Mouse (Mus musculus): ENCODE data around the gene Arid3a. TPM values are rescaled to one million over a fixed set of nuclear protein-coding genes. Genes with fewer than 3 reads are reported as not detected.

Arid3a gene
- polyA plus RNA-seq, 1 experiment = 4.7 TPM

DNA sequence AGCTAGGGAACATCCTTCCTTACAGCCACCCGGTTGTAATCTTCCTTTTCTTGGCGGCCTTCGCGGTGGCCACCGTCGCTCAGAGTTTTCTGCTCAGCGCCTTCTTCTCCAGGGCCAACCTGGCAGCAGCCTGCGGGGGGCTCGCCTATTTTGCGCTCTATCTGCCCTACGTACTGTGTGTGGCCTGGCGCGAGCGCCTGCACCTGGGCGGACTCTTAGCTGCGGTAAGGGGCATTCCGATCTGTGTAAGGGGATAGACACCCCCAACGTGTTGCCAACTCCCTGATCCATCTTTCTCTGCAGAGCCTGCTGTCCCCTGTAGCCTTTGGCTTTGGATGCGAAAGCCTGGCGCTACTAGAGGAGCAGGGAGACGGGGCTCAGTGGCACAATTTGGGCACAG, 76.0 kb downstream of the Arid3a start:
- WGBS = 44% methylated on average over 21 of the region's 21 CpGs
- no peaks in the 10 kb centered on the region for H3K27me3 ChIP-seq (ENCODE audit: control insufficient read depth, insufficient read depth, low read length)
- H3K27ac ChIP-seq (ENCODE audit: insufficient read depth, low read length) = no peak overlapping the region

GRCm38 (mm10) chr10:80003374-80004232, 76.8 kb downstream of the Arid3a start:
- no peaks in the 10 kb centered on the region for H3K27me3 ChIP-seq (ENCODE audit: control insufficient read depth, insufficient read depth, low read length)
- WGBS = 66% methylated on average over 9 of the region's 9 CpGs
- DNase-seq = no peak
- H3K4me1 ChIP-seq (ENCODE audit: control insufficient read depth, insufficient read depth, low read length) = no peaks in the 10 kb centered on the region
- no peak overlapping the region for H3K27ac ChIP-seq (ENCODE audit: insufficient read depth, low read length)
- TF ChIP-seq POLR2A (IDR thresholded peaks at IDR 0.05; ENCODE audit: borderline replicate concordance, insufficient read depth, low read length) (no peak), CTCF (IDR thresholded peaks at IDR 0.05; ENCODE audit: borderline replicate concordance, insufficient read depth, low read depth, low read length) (no peak)
- no peak overlapping the region for H3K4me3 ChIP-seq (replicated peaks; ENCODE audit: insufficient read depth, low read depth, low read length)

More for the DNA sequence above, 76.0 kb downstream of the Arid3a start:
- no peak for DNase-seq
- TF ChIP-seq CTCF (IDR thresholded peaks at IDR 0.05; ENCODE audit: borderline replicate concordance, insufficient read depth, low read depth, low read length) = no peak
- TF ChIP-seq POLR2A (IDR thresholded peaks at IDR 0.05; ENCODE audit: borderline replicate concordance, insufficient read depth, low read length) = no peak
- Histone ChIP-seq H3K4me3 (replicated peaks; ENCODE audit: insufficient read depth, low read depth, low read length) (no peak overlapping the region), H3K4me1 (ENCODE audit: control insufficient read depth, insufficient read depth, low read length) (no peaks in the 10 kb centered on the region)

DNA sequence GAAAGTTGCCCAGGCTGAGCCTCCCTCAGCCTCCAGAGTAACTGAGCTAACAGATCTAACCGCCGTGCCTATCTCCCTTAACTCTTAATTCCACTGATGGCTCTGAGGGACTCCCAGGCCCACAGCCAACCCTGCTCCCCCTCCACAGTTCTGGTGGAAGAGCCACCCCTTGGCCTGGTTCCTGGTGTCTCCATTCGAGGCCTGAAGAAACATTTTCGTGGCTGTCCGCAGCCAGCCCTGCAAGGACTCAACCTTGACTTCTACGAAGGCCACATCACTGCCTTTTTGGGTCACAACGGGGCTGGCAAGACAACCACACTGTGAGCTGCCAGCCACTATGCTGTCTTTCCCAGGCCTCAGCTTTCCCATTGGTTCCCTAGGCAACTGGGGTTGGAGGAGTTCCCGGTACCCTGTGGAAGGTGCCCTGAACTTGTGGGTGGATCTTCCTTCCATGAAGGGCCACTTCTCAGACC, 77.4 kb downstream of the Arid3a start:
- WGBS = 36% methylated on average over 8 of the region's 8 CpGs
- Histone ChIP-seq H3K27ac (ENCODE audit: insufficient read depth, low read length) (no peak overlapping the region), H3K4me1 (ENCODE audit: control insufficient read depth, insufficient read depth, low read length) (no peaks in the 10 kb centered on the region), H3K4me3 (replicated peaks; ENCODE audit: insufficient read depth, low read depth, low read length) (no peak overlapping the region), H3K27me3 (ENCODE audit: control insufficient read depth, insufficient read depth, low read length) (no peaks in the 10 kb centered on the region)
- DNase-seq = no peak
- TF ChIP-seq POLR2A (IDR thresholded peaks at IDR 0.05; ENCODE audit: borderline replicate concordance, insufficient read depth, low read length) = no peak
- no peak for TF ChIP-seq CTCF (IDR thresholded peaks at IDR 0.05; ENCODE audit: borderline replicate concordance, insufficient read depth, low read depth, low read length)

Other genes with a start within 250 kb of the Arid3a start
- gene Cdc34, start 244.8 kb upstream of the Arid3a start, polyA plus RNA-seq (2012; rRNA removed) = 93.9 and 106 TPM in 2 replicates
- 2.3 and 2.8 TPM in 2 replicates for gene Gzmm, start 238.0 kb upstream of the Arid3a start, polyA plus RNA-seq (2012; rRNA removed)
- gene Bsg, start 222.6 kb upstream of the Arid3a start, polyA plus RNA-seq (2012; rRNA removed) = 1,261 and 1,264 TPM in 2 replicates
- gene Hcn2, start 210.4 kb upstream of the Arid3a start, polyA plus RNA-seq (2012; rRNA removed) = 227 and 270 TPM in 2 replicates
- gene Polrmt, start 180.5 kb upstream of the Arid3a start, polyA plus RNA-seq (2012; rRNA removed) = 74.7 and 80.4 TPM in 2 replicates
- gene Fgf22, start 172.0 kb upstream of the Arid3a start, polyA plus RNA-seq (2012; rRNA removed) = 10.6 and 11.1 TPM in 2 replicates
- gene Rnf126, start 160.1 kb upstream of the Arid3a start, polyA plus RNA-seq (2012; rRNA removed) = 126 and 127 TPM in 2 replicates
- 2.2 and 2.5 TPM in 2 replicates for gene Fstl3, start 149.8 kb upstream of the Arid3a start, polyA plus RNA-seq (2012; rRNA removed)
- gene Prss57, start 136.1 kb upstream of the Arid3a start, polyA plus RNA-seq (2012; rRNA removed) = 0.16 and 0.19 TPM in 2 replicates
- gene Palm, start 133.5 kb upstream of the Arid3a start, polyA plus RNA-seq (2012; rRNA removed) = 140 and 143 TPM in 2 replicates
- 0.29 and 0.41 TPM in 2 replicates for gene Misp, start 106.1 kb upstream of the Arid3a start, polyA plus RNA-seq (2012; rRNA removed)
- gene Ptbp1, start 72.6 kb upstream of the Arid3a start, polyA plus RNA-seq (2012; rRNA removed) = 64.2 and 68.6 TPM in 2 replicates
- 2.4 and 2.5 TPM in 2 replicates for gene Prtn3, start 52.6 kb upstream of the Arid3a start, polyA plus RNA-seq (2012; rRNA removed)
- 46.0 and 49.3 TPM in 2 replicates for gene Plppr3, start 52.4 kb upstream of the Arid3a start, polyA plus RNA-seq (2012; rRNA removed)
- gene Elane, start 40.8 kb upstream of the Arid3a start, polyA plus RNA-seq (2012; rRNA removed) = 0.15 TPM in 1 of 2 replicates, not detected in the other
- 0.29 and 0.41 TPM in 2 replicates for gene Cfd, start 36.2 kb upstream of the Arid3a start, polyA plus RNA-seq (2012; rRNA removed)
- gene Med16, start 18.1 kb upstream of the Arid3a start, polyA plus RNA-seq (2012; rRNA removed) = 46.5 and 47.4 TPM in 2 replicates
- gene Gm26602, start 16.2 kb upstream of the Arid3a start, polyA plus RNA-seq (2012; rRNA removed) = not detected in 2 replicates
- 12.1 and 12.8 TPM in 2 replicates for gene Kiss1r, start 10.1 kb upstream of the Arid3a start, polyA plus RNA-seq (2012; rRNA removed)
- gene R3hdm4, start 5.8 kb upstream of the Arid3a start, polyA plus RNA-seq (2012; rRNA removed) = 156 and 162 TPM in 2 replicates
- 56.2 and 57.4 TPM in 2 replicates for gene Wdr18, start 33.1 kb downstream of the Arid3a start, polyA plus RNA-seq (2012; rRNA removed)
- gene Grin3b, start 43.7 kb downstream of the Arid3a start, polyA plus RNA-seq (2012; rRNA removed) = 5.5 and 5.9 TPM in 2 replicates
- 191 and 204 TPM in 2 replicates for gene Tmem259, start 57.3 kb downstream of the Arid3a start, polyA plus RNA-seq (2012; rRNA removed)
- 8.2 and 9.3 TPM in 2 replicates for gene Cnn2, start 61.5 kb downstream of the Arid3a start, polyA plus RNA-seq (2012; rRNA removed)
- gene Abca7, start 69.5 kb downstream of the Arid3a start, polyA plus RNA-seq (2012; rRNA removed) = 31.1 and 32.4 TPM in 2 replicates
- 2.2 and 2.7 TPM in 2 replicates for gene Arhgap45, start 89.6 kb downstream of the Arid3a start, polyA plus RNA-seq (2012; rRNA removed)
- gene Polr2e, start 112.8 kb downstream of the Arid3a start, polyA plus RNA-seq (2012; rRNA removed) = 224 and 231 TPM in 2 replicates
- gene Gpx4, start 120.1 kb downstream of the Arid3a start, polyA plus RNA-seq (2012; rRNA removed) = 888 and 964 TPM in 2 replicates
- 25.4 and 28.9 TPM in 2 replicates for gene Sbno2, start 178.5 kb downstream of the Arid3a start, polyA plus RNA-seq (2012; rRNA removed)
- gene Stk11, start 188.8 kb downstream of the Arid3a start, polyA plus RNA-seq (2012; rRNA removed) = 110 and 112 TPM in 2 replicates
- 736 and 758 TPM in 2 replicates for gene Atp5d, start 211.6 kb downstream of the Arid3a start, polyA plus RNA-seq (2012; rRNA removed)
- 147 and 151 TPM in 2 replicates for gene Cbarp, start 213.8 kb downstream of the Arid3a start, polyA plus RNA-seq (2012; rRNA removed)
- gene Midn, start 221.2 kb downstream of the Arid3a start, polyA plus RNA-seq (2012; rRNA removed) = 26.1 and 26.5 TPM in 2 replicates
- 240 and 261 TPM in 2 replicates for gene Cirbp, start 238.9 kb downstream of the Arid3a start, polyA plus RNA-seq (2012; rRNA removed)
- 16.4 and 18.0 TPM in 2 replicates for gene 1600002K03Rik, start 245.9 kb downstream of the Arid3a start, polyA plus RNA-seq (2012; rRNA removed)

Data from cerebellum, adult 2 months (tissue).